Mouse (Mus musculus) lung, embryonic 16.5 days (tissue): ENCODE measurements at regions not wholly inside any gene's neighbourhood (a gene's known extent, or its start where the extent isn't known, plus 50 kb on each side); places are given as distances from the start of the nearest gene placed in this dataset.
A peak's percentile ranks its signal among the peaks of the same experiment; 100 is the strongest.

Experiments
- ATAC-seq: fragments of 200-750 bp; cut with Nextera tagmentation; 2 replicates; pipeline ENCODE4 v1.8.0; 2017; ENCODE audit warnings: low read depth, mild to moderate bottlenecking, moderate library complexity
- H3K27ac ChIP-seq: fragments of 300-500 bp; sonication (generic); 2 replicates; pipeline ENCODE4 v1.5.1; 2014; ENCODE audit warnings: mild to moderate bottlenecking, control low read depth, low read length
- H3K27me3 ChIP-seq: fragments of 300-500 bp; sonication (generic); 2 replicates; pipeline ENCODE4 v1.6.1; 2014; ENCODE audit warnings: low read depth, low read length, mixed read lengths; ENCODE audit not compliant: control insufficient read depth, insufficient read depth
- H3K36me3 ChIP-seq: fragments of 300-500 bp; sonication (generic); 2 replicates; pipeline ENCODE4 v1.6.1; 2014; ENCODE audit warnings: low read length; ENCODE audit not compliant: control insufficient read depth, insufficient read depth
- H3K4me1 ChIP-seq: fragments of 300-500 bp; sonication (generic); replicated peaks from 2 replicates; pipeline ENCODE4 v1.6.1; 2014; ENCODE audit warnings: low read length, mixed read lengths; ENCODE audit not compliant: control insufficient read depth, insufficient read depth
- H3K4me2 ChIP-seq: fragments of 300-500 bp; sonication (generic); 2 replicates; pipeline ENCODE4 v1.6.1; 2014; ENCODE audit warnings: low read depth, low read length, control low read depth
- H3K4me3 ChIP-seq: fragments of 300-500 bp; sonication (generic); 2 replicates; pipeline ENCODE4 v1.5.1; 2014; ENCODE audit warnings: mild to moderate bottlenecking, low read length, control low read depth
- H3K9ac ChIP-seq: fragments of 300-500 bp; sonication (generic); 2 replicates; pipeline ENCODE4 v1.6.1; 2014; ENCODE audit warnings: low read length, control low read depth
- H3K9me3 ChIP-seq: fragments of 300-500 bp; sonication (generic); 2 replicates; pipeline ENCODE4 v1.6.1; 2016; ENCODE audit warnings: low read length; ENCODE audit not compliant: control insufficient read depth
- WGBS: fragments of 180-500 bp; shearing (Covaris S2); extraction: QIAGEN DNeasy Blood & Tissue Kit; methylation state at CpG from one replicate; pipeline ENCODE4 v1.1.7; 2014; 5-methylcytosine and 5-hydroxymethylcytosine counted together

DNA sequence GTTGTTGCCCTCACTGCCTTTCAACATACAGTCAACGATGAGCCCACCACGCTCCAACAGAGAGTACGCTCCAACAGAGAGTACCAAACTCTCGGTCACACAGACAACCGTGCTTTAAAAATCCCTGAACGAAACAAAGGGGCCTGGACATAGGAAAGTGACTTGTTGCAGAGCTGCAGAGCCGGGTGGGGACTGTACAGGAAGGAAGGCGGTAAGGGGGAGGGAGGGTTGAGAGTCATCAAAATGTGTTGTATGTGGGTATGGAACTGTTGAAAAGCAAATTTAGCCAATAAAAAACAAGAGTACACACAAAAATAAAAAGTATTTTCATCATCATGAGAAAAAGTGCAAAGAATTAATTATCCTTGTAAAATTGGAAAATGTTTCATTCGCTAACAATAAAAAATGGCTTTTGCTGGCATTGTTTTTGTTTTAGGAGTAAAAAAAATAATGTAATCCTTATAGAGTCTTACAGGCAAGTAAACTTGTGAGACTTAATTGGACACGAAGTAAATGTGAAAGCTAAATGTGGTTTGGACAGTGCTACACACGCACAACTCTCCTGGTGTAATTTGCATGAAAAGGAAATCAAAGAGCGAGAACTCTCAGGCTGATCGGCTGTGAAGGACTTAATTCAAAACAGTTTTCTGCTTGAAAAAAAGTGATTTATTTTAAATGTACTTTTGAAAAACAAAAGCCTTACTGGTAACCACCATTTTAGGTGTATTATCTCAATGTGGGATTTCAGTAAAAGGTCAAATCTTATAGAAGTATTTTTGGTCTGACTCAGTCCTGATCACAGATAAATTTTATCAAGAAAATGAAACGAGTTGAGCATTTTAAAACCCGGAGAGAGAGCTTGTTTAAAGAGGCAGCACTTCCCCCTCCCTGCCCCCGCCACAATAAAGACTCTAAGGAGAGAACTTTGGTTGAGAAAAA is 129.4 kb downstream of the Kcnrg start:
- no peaks in the 10 kb centered on the region for H3K9me3 ChIP-seq
- WGBS = 41% methylated on average over 16 of the region's 16 CpGs
- no peaks in the 10 kb centered on the region for H3K27me3 ChIP-seq
- H3K4me2 ChIP-seq = no peak overlapping the region
- no peak overlapping the region for H3K9ac ChIP-seq
- H3K4me3 ChIP-seq = no peak overlapping the region
- no peak for ATAC-seq
- no peaks in the 10 kb centered on the region for H3K4me1 ChIP-seq
- no peak overlapping the region for H3K27ac ChIP-seq
- no peaks in the 10 kb centered on the region for H3K36me3 ChIP-seq

DNA sequence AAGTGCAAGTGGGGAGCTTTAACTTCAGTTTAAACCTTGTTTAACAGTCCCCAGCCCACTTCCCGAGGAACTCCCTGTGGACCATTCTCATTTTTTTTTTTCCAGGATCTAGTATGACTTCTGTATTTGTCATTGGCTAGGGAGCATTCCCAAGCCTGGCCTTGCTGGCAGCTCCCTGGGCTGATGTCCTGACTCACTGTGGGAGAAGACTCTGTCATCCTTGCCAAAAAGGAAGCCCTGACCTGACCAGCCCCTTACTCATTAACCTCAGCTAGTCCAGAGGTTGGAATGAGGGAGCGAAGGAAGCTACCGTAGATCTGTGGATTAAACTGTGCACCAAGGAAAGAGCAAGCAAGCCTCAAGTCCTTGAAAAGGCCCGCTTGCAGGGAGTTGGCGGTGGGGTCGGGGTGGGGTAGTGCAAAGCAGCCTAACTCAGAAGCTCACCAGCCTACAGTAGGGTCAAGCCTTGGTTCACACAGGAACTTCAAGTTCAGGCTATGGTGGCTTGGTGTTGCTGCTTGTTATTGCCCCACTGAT is 130.3 kb downstream of the Kcnrg start:
- WGBS = 75% methylated on average over 6 of the region's 6 CpGs
- Histone ChIP-seq H3K4me3 (no peak overlapping the region), H3K4me2 (no peak overlapping the region), H3K27me3 (no peaks in the 10 kb centered on the region), H3K36me3 (no peaks in the 10 kb centered on the region), H3K27ac (no peak overlapping the region), H3K4me1 (no peaks in the 10 kb centered on the region), H3K9ac (no peak overlapping the region), H3K9me3 (no peaks in the 10 kb centered on the region)
- 0 out of 2 replicates have a peak, but pooled peaks have one; percentile 10 for ATAC-seq

DNA sequence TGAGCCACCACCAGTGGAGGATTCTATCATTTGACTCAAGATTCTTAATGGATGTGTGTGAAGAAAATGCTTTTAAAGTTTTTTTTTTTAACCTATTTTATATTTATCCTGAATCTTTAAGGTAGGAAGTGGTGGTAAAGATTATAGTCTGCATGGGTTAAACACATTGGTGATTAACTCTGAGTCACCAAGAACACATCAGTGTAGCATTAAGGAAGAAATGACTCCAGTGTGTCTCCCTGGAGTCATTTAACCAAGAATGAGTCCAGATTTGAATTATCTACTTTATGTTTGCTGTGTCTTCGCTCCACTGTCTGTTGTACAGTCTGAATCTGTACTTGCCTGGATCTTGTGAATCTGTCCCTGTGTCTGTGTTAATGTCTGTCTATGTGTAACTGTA is 132.2 kb downstream of the Kcnrg start:
- H3K4me2 ChIP-seq = no peak overlapping the region
- no peaks in the 10 kb centered on the region for H3K9me3 ChIP-seq
- no peaks in the 10 kb centered on the region for H3K4me1 ChIP-seq
- no peak for ATAC-seq
- no peak overlapping the region for H3K9ac ChIP-seq
- no peak overlapping the region for H3K27ac ChIP-seq
- no peaks in the 10 kb centered on the region for H3K36me3 ChIP-seq
- H3K4me3 ChIP-seq = no peak overlapping the region
- 96% methylated on average over 1 of the region's 1 CpGs for WGBS
- no peaks in the 10 kb centered on the region for H3K27me3 ChIP-seq

DNA sequence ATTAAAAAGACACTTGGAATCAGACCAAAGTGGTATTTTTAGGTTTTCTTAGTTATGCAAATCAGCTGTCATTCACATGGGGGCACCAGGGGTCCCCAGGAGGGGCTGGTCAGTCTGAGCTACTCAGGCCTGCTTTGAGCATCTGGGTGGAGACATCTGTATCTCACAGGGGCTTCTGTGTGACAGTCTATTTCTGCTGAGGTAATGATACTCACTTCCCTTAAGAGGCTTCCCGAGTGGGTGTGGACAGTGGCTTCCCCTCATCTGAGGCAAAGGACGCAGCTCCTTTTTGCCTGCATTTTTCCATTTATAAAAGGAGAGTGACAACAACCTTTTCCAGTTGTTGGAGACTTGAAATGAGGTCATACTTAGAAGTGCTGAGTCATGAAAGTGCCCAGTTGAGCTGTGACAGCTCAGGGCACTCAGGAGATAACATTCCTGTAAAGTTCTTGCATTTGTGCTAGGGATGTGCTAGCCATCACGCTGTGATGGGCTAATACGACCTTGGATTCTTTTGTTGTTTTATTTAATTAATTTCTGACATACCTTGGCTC is 136.7 kb downstream of the Kcnrg start:
- no peak for ATAC-seq
- WGBS = 26% methylated on average over 4 of the region's 4 CpGs
- no peak overlapping the region for H3K9ac ChIP-seq

DNA sequence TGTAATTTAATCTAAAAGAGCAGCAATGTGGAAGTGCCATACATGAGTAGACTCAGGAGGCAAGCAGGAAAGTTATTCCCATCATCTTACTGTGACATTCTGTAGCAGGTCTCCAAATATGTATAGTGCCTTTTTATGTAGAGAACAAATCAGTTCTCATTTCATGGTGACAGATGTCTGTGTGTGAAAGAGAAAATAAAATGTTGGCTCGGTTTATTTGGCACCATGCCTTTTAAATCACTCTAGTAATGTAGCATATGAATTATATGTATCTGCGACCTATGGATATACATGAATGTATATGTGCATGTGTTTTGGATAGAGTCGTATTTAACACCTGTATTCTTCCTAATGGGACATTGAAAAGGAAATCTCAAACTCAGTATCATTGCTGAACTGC is 146.2 kb downstream of the Kcnrg start:
- no peak for ATAC-seq
- Histone ChIP-seq H3K9me3 (no peaks in the 10 kb centered on the region), H3K27ac (no peak overlapping the region), H3K36me3 (no peaks in the 10 kb centered on the region), H3K4me2 (no peak overlapping the region), H3K9ac (no peak overlapping the region), H3K27me3 (no peaks in the 10 kb centered on the region), H3K4me1 (0 out of 2 replicates have a peak, but pooled peaks cover 8% of the 10 kb centered on the region), H3K4me3 (no peak overlapping the region)
- WGBS = 65% methylated on average over 3 of the region's 3 CpGs

More for the DNA sequence above, 136.7 kb downstream of the Kcnrg start:
- no peak overlapping the region for H3K4me3 ChIP-seq
- H3K36me3 ChIP-seq = no peaks in the 10 kb centered on the region
- H3K4me1 ChIP-seq = no peaks in the 10 kb centered on the region
- no peak overlapping the region for H3K27ac ChIP-seq
- no peaks in the 10 kb centered on the region for H3K9me3 ChIP-seq
- H3K27me3 ChIP-seq = no peaks in the 10 kb centered on the region
- H3K4me2 ChIP-seq = no peak overlapping the region

DNA sequence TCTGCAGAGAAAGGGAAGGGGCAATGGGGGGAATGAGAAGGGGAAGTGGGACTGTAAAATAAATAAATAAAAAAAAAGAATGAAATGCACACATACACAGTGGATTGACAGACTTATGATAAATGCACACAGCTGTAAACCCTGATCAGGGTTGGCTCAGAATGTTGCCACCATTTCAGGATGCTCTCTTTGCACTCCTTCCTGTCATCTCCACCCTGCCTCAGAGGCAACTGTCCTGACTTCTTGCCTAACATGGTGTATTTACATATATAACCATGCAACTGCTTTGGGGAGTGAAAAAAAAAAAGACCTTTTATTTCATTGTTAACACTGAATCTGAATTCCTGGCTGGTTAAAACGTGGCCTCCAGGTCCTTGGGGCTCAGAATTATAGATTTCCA is 149.4 kb downstream of the Kcnrg start:
- Histone ChIP-seq H3K27me3 (no peaks in the 10 kb centered on the region), H3K9me3 (no peaks in the 10 kb centered on the region), H3K27ac (no peak overlapping the region), H3K4me3 (no peak overlapping the region), H3K4me2 (peak overlapping the region; percentile 45; the same call in 1 of the 2 replicates), H3K9ac (no peak overlapping the region), H3K4me1 (0 out of 2 replicates have a peak, but pooled peaks cover 8% of the 10 kb centered on the region), H3K36me3 (no peaks in the 10 kb centered on the region)
- WGBS = 14% methylated on average over 1 of the region's 1 CpGs
- ATAC-seq = no peak

DNA sequence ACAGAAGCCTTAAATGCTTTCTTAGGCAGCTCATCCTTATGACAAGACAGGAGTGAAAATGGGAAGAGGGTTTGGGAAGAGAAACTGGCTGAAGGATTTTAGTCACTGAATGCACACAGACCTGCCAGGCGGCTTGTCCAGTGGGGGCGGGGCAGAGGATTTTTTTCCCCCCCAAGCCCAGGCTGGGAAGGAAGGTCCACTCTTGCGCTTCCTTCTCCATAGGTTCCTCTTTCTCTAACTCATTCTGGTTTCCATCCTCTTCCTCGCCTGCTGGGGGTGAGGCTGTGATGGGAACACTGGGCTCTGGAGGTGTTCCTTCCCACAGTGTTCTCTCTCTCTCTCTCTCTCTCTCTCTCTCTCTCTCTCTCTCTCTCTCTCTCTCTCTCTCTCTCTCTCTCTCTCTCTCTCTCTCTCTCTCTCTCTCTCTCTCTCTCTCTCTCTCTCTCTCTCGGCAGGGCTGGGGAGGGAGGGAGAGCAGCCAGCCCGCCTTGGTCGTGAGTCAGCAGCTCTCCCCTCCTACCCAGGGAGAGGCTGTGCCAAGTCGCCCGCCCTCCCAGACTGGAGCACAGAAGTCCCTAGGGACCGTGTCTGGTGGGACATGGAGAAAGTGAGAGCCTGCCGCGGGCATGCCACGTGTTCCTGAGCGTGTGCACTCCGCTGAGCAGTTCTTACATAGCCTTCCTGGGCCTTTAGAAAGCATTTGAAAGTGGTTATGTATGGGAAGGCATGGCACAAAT is 150.0 kb downstream of the Kcnrg start:
- Histone ChIP-seq H3K27ac (peak overlapping the region; percentile 55), H3K9ac (peak overlapping the region; percentile 47), H3K36me3 (no peaks in the 10 kb centered on the region), H3K9me3 (no peaks in the 10 kb centered on the region), H3K4me2 (peak overlapping the region; percentile 45), H3K4me1 (0 out of 2 replicates have a peak, but pooled peaks cover 8% of the 10 kb centered on the region), H3K4me3 (peak overlapping the region; percentile 9), H3K27me3 (no peaks in the 10 kb centered on the region)
- 8% methylated on average over 14 of the region's 15 CpGs for WGBS
- peak; percentile 97 for ATAC-seq

DNA sequence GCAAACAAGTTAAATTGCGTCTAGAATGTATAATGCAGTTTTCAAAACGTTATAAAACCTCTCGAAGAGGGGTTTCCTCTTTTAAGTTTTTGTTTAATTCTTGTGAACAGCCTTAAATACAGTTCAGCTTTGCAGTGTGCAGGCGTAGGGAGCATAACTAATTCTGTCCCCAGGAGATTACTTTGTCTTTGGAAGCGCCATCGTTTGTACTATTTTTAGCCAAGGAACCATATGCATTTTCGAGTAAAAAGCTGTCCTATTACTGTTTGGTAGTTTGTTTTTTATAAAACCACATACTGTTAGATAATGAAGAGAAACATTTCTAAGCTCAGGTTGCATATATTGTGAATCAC is 150.5 kb downstream of the Kcnrg start:
- H3K27me3 ChIP-seq = no peaks in the 10 kb centered on the region
- ATAC-seq = no peak
- H3K9ac ChIP-seq = peak overlapping the region; percentile 47
- H3K9me3 ChIP-seq = no peaks in the 10 kb centered on the region
- H3K4me3 ChIP-seq = peak overlapping the region; percentile 9
- H3K4me2 ChIP-seq = peak overlapping the region; percentile 45
- peak overlapping the region; percentile 55 for H3K27ac ChIP-seq
- H3K4me1 ChIP-seq = 0 out of 2 replicates have a peak, but pooled peaks cover 8% of the 10 kb centered on the region
- no peaks in the 10 kb centered on the region for H3K36me3 ChIP-seq
- WGBS = 31% methylated on average over 7 of the region's 7 CpGs

DNA sequence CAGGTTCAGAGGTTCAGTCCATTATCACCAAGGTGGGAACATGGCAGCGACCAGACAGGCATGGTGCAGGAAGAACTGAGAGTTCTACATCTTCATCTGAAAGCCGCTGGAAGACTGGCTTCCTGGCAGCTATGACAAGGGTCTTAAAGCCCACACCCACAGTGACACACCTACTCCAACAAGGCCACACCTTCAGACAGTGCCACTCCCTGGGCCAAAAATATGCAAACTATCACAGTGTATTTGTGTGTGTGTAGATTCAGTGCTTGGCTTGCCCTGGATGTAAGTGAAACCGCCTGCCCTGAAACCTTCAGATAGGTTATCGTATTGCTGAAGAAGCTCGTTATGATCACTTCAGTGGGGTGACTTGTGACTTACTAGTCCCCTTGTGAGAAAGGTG is 151.3 kb downstream of the Kcnrg start:
- 71% methylated on average over 5 of the region's 5 CpGs for WGBS
- no peak overlapping the region for H3K9ac ChIP-seq
- no peak for ATAC-seq

More for the DNA sequence above, 151.3 kb downstream of the Kcnrg start:
- no peak overlapping the region for H3K4me2 ChIP-seq
- no peaks in the 10 kb centered on the region for H3K36me3 ChIP-seq
- H3K27me3 ChIP-seq = no peaks in the 10 kb centered on the region
- H3K4me3 ChIP-seq = no peak overlapping the region
- H3K27ac ChIP-seq = no peak overlapping the region
- no peaks in the 10 kb centered on the region for H3K9me3 ChIP-seq
- H3K4me1 ChIP-seq = 0 out of 2 replicates have a peak, but pooled peaks cover 8% of the 10 kb centered on the region
